Mouse (Mus musculus) right cerebral cortex, postnatal 25 days (tissue): ENCODE data around the gene Rd3.

ENCODE experiments used
- DNase-seq: peaks from one replicate; pipeline ENCODE4 v3.0.0; 2022

The Rd3 gene

DNA sequence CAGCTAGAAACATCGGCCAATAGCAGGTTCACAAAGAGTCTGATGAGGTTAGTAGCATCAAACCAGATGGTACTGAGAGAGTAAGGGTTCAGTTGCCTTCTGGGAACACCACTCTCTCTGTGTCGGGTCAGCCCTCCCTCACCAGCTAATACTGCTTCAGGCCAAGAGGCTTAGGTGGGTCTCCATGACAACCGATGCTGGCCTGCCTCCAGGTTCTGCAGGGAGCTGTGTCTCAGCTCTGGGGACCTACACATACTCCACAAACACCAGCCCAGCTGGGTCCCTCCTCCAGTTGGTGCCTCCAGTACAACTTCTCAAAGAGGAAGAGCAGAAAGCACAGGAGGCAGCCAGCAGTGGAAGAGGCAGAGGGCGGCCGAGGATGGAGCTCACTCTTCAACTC lies at the start of gene Rd3:
TSS of gene Rd3 (plus strand) at position 184 of the 400 bp plus-strand sequence.
- DNase-seq: no peak

DNA sequence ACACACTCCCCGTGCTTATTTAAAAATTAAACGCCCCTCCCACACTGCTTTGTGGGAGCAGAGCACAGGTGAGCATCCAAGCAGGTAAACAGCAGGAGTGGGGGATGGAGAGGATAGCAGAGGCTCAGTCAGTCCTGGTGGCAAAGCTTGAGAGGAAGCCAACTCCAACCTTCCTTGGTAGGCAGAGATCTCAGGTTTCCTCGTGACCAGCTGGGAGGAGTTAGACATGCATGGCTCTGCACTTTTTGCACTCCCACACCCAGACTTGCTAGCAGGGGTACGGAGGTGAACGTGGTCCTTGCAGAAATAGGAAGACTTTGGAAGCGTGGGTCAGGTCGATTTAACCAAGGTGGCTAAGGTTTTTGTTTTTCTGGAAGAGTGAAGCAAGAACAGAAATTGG lies 48.8 kb upstream of the Rd3 start:
- DNase-seq: no peak

DNA sequence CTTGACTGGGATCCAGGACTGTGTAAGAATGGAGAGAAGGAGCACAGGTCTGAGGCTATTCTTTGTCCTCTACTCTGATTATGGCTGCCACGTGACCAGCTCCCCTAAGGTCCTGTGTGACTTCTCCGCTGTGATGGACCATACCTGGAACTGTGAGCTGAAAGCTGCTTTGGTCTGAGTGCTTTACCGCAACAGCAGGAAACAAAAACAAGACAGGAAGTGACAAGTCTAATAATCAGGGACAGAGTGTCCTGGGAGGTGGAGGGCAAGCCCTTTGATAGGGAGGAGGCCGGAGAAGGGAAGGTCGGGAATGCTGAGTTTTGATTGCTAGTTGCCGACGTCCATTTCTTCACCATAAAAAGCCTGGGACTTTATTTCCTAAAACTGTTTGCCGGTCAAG lies 48.1 kb upstream of the Rd3 start:
- no peak for DNase-seq

DNA sequence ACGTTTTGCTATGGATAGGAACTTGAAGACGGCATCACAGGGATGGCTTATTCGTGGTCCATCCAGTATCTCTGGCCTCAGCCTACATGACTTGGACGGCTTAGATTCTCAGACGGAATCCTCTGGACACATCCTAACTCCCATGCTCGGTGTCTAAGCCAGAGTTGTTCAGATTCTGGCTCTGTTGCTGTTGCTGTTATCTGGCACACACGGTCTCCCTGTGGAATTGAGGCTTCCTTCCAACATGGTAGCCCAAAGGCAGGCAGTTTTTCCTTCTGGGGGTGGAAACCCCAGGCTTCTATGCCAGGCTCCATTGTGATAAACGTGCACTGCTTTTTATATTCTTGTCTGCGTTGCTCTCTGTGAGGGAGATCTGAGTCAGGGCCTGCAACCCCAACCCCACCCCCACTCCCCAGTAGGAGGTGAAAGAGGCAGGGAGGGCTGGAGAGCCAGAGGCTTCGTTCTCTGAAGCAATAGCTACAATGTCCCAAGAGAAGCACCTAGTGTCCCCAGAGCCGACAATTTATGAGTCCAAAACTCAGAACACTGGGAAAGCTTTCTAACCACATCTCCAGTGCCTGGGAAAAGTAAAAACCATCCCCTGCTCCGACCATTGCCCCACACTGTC lies 47.2 kb upstream of the Rd3 start:
- DNase-seq: no peak

DNA sequence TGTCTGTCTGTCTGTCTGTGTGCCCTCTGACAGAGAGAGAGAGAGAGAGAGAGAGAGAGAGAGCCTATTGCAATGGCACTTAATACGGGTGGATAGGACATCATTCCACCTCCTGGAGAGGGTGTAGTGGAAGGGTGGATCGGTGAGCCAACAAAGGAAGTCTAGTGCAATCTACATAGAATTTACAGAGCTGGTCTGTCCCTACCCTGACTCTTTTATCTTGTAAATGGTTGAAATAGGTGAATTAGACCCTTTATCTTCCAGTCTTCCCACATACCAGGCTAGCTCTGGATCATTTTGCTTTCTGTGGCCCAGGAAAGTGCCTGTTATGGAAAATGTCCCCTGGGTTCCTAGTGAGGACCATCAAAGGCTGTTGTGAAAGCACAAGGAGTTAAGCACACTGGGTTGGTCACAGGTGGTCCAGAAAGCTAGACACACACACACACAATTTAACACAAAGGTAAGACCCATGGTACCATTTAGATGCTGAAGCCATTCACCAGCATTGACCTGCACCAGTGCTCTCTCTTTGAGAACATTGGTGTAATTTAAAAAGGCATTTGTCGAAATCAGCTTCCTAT lies 46.6 kb upstream of the Rd3 start:
- DNase-seq: no peak

DNA sequence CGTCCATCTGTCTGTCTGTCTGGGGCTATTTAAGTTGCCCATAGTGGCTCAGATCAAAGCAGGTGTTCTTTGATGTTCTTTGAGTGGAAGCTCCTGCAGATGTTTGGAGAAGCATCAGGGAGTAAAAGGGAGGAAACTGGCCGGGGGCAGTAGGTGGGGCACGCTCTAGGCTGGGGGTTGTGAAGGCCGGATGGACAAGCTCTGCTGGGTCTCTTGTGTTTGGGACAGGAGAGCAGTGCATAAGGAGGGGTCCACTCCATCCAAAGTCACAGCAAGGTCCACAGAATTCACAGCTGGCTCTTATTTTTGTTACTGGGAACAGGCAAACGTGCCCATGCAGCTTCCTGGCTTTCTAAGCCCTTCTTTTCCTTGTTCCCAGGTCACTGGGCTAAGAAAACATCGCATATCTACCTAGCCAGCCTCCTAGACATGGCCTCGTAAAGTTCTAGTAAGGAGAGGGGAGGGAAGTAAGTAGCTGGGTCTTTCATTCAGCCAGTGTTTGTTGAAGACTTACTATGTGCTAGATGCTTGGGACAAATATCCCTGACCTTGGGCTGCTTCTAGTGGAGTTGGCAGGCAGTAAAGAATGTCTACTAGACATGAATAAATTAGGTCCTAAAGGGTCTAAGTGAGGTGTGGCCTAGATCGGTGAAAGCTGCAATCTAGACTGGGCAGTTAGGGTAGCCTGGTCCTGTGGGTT lies 44.7 kb upstream of the Rd3 start:
- DNase-seq: no peak

DNA sequence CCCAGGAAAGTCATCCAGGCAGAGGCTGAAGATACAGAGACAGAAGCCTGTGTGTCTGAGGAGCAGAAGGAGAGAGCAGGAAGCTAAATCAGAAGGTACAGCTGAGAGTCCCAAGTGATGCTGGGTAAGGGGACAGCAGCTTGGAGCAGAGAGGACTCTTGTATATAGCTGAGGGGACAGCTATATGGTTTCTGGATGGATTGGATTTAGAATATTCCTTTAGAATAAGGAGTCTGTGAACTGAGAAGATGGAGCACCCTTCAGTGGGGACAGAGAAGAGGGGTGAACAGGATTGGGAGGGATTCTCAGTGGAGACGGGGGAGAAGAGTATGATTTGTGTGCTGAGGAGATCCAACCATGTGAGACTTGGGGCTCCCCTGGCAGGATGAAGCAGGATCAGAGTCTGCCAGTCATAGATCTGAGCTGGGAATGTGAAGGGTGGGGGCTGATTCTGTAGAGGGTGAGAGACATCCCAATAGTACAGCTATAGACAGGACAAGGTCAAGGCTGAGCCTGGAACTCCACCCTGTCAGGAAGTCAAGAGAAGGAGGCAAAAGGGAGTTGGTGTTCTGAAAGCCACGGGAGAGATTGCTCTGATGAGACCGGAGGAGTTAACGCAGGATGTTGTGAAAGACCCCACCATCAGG lies 44.1 kb upstream of the Rd3 start:
- no peak for DNase-seq

DNA sequence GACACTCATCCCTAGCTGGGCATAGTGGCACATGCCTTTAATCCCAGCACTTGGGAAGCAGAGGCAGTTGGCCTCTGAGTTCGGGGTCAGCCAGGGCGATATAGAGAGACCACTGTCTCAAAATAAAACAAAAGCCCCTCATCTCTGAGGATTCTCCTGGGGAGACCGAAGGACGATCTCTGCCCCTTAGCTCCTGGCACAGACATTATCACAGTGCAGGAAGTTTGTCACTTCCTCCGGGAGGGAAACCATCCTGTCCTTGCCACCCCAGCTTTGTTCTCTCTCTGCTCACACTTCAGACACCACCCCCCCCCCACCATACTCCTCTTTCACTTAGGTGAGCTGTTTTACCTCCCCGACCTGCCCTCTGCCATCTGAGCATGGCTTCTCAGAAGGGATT lies 33.5 kb upstream of the Rd3 start:
- DNase-seq: no peak

DNA sequence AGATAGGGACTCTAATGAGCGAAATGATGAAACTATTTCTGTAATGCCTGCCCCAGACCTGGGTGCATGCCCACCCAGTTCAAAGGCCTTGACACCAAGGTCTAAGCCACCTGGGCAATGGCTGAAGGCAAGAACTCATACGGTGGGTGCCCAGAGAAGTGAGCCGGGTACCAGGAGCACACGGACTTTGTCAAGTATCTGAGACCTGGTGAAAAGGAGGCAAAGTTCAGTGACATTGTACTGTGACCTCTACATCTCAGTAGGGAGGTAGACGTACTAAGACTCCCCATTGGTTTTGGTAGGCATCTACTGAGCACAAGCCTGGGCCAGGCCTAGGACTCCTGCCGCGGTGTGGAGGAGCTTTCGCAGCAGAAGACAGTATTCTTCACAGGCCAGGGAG lies 31.8 kb upstream of the Rd3 start:
- DNase-seq: no peak

DNA sequence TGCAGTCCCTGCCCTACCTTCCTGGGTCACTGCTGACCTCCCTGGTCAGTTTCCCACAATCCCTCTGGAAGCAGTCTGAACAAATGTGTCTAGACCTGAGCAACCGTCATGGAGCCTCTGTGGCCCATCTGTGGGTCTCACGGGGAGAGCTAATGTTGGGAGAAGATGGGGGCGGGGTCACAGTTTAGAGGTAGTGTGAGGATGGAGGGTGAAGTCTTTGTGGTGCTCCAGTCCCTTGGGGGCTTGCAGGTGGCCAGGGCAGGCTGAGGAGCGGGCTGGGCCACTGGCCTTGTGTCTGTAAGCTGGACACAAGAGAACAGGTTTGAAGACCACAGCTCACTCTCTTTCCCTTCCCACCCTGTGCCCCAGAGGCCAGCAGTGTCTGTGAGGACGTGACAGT lies 31.4 kb upstream of the Rd3 start:
- no peak for DNase-seq

DNA sequence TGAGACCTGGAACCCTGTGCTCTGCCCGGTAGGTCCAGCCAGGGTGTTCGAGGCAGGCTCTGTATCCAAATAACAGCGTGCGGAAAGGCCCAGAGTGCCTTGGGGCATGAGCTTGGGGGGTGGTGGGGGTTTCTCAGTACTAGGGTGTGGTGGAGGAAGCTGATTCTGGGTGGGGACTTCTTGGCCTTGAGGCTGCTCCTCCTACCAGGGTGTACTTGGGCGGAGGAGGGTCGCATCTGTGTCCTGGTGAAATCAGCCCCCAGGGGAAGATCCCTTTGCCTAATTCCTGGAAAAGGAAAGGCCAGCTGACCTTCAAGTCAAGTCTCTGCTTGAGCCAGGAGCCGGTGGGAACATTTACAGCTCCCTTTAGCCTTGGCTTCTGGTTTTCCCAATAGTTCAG lies 30.9 kb upstream of the Rd3 start:
- DNase-seq: no peak

DNA sequence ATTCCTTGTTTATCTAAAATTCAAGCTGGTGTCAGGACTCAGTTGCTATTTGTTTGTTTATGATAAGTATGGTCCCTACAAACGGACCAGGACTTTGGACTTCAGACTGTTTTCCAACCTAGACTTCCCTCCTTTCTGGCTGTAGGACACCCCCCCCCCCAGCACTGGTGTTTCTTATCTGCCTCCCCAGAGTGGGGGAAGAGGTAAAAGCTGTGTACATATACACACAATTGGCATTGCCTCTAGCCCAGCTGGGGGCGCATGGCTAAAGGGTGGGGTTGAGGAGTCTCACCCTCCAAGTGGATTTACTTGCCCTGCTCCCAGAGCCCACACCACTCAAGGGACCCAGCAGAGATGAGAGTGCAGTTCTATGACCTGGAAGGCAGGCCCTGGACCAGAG lies 30.3 kb upstream of the Rd3 start:
- no peak for DNase-seq

DNA sequence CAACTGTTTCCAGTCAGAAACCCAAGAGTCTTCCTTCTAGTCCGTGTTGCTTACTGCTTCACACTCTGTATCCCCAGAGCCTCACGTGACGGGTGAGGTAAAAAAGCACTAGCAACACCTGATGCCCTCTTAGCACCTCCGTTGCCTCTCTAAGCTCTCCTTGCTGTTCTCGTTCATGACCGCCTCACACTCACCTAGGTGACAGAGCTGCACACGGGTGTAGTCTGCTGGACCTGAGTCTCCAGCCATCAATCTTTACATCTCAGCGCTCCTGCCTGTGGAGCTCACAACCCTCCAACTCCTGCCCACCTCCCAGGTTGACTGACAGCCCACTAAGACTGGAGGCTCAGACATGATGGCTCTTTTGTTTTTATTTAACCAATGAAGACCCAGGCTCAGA lies 29.4 kb upstream of the Rd3 start:
- DNase-seq: no peak

DNA sequence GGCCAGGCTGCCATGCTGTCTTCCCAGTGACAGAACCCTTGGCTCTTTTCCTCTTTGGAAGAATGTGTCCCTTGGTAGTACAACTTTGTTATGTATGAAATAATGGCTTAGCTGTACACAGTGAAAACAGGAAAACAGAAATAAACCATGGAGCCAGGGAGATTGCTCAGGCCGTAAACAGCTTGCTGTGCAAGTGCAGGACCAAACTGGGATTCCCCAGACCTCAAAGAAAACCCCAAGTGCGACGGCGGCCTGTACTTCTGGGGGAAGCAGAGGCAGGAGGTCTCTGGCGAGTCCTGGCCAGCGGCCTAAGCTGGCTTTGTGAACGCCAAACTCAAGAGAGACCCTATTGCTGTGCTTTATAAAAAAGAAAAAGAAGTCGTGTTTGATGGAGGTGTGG lies 28.6 kb upstream of the Rd3 start:
- DNase-seq: no peak

DNA sequence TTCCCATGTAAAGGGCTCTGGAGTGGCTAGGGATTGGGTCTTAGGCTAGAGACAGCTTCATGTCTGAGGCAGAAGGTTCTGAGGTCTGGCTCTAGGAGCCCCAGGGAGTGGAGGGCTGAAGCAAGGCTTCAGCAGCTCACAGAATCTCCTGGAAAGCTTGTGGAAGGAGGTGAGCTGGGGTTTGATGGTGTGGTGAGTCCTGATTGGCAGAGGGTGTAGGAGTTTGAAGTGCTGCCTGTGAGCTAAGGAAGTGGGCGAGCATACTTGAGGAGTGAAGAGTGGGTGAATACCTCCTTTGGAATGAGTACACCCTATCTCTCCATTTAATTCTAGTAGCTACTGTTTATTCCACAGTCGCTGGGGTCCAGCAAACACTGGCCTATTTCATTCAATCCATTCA lies 26.6 kb upstream of the Rd3 start:
- no peak for DNase-seq

DNA sequence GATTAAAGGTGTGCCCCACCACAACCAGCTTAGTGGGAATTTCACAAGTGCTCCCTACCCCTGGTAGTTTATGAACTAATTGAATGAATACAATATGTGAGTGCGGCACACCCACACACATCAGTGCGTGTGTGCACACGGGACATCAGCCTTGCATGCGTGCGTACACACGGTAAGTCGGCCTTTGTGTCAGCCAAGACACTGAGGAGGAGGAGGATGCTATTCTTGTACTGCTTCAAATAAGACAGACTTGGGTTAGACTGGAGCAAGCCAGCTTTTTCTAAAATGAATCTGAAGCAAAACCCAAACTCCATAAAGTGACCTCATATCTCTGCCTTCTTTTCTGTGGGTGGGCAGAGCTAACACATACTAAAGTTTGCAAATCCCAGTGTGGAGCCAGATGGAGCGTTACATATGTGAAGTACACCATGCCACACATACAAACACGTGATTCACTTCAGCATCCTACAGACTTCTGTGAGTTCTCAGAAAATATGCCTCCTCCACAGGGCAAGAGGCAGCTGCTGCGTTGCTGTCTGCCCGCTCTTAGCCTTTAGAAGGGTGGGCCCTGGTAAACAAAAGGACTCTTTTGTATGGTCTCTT lies 24.3 kb upstream of the Rd3 start:
- peak; percentile 63 for DNase-seq

DNA sequence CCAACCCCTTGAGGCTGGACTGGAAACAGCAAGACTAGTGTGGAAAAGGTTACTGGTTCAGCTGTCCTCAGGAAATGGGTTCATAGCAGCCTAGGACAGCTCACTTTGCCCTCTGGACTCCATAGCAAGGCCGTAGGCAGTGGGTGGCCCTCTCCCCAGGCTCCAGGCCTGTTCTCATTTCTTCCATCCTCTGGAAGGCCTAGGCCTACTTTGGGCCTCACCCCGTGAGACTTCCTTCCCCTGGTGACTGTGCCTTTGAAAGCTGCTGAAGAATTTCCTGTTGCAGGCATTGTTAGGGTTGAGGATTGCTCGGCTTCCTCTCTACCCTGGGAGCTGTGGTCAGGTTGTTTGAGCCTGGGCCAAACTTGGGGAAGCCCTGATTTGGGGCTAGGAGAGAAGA lies 22.1 kb upstream of the Rd3 start:
- no peak for DNase-seq

DNA sequence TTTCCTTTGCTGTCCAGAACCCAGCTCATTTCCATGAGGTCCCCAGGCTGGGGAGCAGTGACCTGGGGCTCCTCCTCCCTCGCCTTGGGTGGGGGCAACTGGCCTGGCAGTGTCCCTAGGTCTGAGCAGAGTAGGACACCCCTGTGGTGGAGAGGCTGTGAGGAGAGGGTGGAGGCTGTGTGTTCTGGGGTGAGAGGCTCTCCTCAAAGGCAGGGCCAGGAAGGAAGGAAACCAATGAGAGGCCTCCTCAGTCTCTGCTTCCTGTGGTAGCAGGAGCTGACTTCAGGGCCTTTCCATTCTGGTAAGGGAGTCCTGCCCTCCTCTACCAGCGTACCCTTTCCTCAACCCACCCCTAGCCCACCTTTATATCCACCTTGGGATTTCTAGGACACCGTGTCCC lies 20.9 kb upstream of the Rd3 start:
- no peak for DNase-seq

DNA sequence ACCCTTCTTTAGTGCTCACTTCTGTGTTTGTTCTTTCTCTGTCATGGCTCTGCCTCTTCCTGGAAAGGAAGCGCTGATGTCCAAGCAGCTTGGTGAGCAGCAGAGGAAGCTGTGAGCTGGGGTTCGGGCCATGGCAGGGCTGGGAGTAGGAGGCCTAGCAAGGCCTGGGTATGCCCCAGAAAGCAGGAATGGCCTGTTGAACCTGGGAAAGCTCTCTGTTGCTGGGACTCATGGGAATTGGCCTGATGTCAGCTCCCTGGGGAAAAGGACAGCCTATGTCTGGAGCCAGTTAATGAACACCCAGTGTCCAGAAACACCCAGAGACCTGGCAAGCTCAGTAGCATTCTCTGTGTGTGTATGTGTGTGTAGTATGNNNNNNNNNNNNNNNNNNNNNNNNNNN lies 20.3 kb upstream of the Rd3 start:
- DNase-seq: no peak

DNA sequence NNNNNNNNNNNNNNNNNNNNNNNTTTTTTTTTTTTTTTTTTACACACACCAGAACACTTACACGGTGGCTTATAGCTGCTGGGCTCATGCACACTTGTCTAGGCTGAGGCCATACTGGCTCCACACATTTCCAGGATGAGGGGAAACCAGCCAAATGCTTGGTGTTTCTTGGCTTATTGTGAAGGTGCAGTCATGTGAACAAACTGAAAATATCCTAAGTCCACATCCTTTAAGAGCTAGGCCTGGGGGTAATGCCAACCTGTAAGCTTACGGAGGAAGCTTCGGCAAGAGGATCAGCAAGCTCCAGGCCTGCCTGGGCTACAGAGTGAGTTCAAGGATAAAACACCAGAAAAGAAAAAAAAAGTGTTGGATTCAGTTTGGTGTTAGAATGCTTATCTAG lies 19.8 kb upstream of the Rd3 start:
- DNase-seq: no peak

DNA sequence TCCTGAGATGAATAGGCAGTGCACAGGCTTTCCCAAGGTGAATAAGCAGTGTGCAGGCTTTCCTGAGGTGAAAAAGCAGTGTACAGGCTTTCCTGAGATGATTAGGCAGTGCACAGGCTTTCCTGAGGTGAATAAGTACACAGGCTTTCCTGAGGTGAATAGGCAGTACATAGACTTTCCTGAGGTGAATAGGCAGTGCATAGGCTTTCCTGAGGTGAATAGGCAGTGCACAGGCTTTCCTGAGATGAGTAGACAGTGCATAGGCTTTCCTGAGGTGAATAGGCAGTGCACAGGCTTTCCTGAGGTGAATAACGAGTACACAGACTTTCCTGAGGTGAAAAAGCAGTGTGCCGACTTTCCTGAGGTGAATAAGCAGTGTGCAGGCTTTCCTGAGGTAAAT lies 16.2 kb upstream of the Rd3 start:
- no peak for DNase-seq

DNA sequence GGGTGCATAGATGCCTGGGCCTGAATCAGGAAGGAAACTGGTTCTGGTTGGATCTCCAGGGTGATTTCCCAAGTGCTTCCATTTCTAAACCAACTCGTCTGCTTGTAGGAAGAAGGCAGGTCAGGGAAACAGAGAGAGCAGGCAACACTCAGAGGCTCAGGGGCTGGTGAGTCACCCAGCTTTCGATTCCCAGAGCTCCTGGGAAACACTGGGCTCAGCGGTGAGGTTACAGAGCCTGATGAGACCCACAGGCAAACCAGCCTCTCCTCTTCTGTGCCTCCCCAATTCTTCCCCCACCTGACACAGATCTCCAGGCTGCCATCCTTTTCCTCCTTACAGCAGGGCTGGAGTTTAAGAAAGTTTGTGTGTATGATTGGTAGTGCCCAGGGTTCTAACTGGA lies 13.8 kb upstream of the Rd3 start:
- no peak for DNase-seq

DNA sequence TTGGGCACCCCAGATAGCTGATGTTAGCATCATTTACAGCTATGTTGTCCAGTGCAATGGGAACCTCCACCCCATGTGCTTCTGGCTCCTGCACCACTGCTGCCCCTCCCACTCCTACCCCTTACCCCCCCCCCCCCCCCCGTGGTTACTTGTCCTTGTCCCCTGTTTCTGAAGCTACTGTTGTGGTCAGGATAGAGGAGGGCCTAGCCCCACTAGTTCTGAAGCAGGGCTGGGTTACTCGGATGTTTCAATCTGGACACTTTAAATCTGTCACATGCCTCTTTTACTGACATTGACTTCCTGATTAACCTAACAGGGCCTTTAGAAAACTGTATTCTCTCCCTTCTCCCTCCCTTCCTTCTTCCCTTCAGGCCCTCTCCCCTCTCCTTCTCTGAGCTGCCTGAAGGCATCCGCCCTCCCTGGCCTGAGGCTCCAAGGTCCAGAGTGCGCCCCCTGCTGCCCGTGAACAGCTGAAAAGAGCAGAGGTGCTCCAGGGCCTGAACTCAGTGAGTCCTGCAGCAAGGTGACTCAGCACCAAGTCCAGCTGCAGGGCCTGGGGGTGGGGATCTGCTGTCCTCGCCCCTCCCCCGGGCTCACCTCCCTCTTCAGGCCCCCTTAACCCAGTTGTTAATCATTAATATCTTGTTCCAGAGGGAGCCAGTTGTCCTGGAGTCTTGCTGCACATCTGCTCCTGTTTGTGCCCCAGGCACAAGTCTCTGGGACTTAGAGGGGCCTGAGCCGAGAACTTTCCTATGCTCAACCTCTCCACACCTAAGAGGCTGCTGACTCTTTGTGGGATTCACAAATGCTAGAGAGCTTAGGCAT lies 13.0 kb upstream of the Rd3 start:
- DNase-seq: peak; percentile 67
